In the genomic region with DNA sequence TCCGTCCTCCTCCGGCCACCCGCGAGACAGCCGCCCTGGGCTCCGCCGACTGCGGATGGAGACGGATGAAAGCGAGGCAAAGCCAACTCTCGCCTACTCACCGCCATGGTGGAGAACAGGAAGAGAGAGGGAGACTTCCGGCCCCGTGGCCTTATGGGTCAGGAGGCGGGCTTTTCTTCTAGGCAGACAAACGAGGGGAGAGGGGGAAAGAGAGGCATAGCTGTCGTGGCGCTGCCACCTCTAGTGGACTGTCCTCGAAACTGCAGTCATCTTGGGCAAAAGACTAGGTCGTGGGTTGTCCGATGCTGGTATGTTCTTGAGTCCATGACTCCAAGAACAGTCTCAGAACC, we compare ENCODE assay signal across 8 mouse cellular contexts. TPM values are rescaled to one million over a fixed set of nuclear protein-coding genes. Genes with fewer than 3 reads are reported as not detected.
DNase-seq lines count a peak whose midpoint lies in the region; ATAC-seq and TF ChIP-seq lines count a peak whose summit lies in the region.

A gene (minus strand): TSS at position 182 of the 350 bp plus-strand sequence.

- H3K9me3 ChIP-seq in G1E (replicated peaks) = no peaks in the 10 kb centered on the region
- H3K9me3 ChIP-seq in forebrain, postnatal 0 days (ENCODE audit: low read length) = no peaks in the 10 kb centered on the region
- no peaks in the 10 kb centered on the region for H3K9me3 ChIP-seq in lung, embryonic 15.5 days

- peak; percentile 82 for TF ChIP-seq CTCF in G1E (IDR thresholded peaks at IDR 0.05; ENCODE audit: low read depth, low read length)
- TF ChIP-seq CTCF in forebrain, postnatal 0 days (IDR thresholded peaks at IDR 0.05; ENCODE audit: low read depth) = peak; percentile 92

- peak; percentile 83 for ATAC-seq in G1E (ENCODE audit: extremely low read depth, insufficient number of reproducible peaks, low FRiP score, poor library complexity, severe bottlenecking)
- peak; percentile 99 for ATAC-seq in forebrain, postnatal 0 days
- ATAC-seq in lung, embryonic 15.5 days (ENCODE audit: borderline replicate concordance, extremely low read depth, low FRiP score, low TSS enrichment) = peak; percentile 95

- peak within 1 kb of the TSS; percentile 94 for H3K27ac ChIP-seq in forebrain, postnatal 0 days (ENCODE audit: low read depth, low read length)
- peak within 1 kb of the TSS; percentile 85 for H3K27ac ChIP-seq in lung, embryonic 15.5 days

- under 1% methylated on average over 21 of the region's 21 CpGs for WGBS in forebrain, postnatal 0 days
- 1% methylated on average over 21 of the region's 21 CpGs for WGBS in lung, embryonic 15.5 days

- peak within 1 kb of the TSS; percentile 79 for H3K4me2 ChIP-seq in forebrain, postnatal 0 days (ENCODE audit: low read depth)
- H3K4me2 ChIP-seq in lung, embryonic 15.5 days = peak within 1 kb of the TSS; percentile 73

- H3K4me3 ChIP-seq in G1E (ENCODE audit: low read depth, low read length) = peak within 1 kb of the TSS; percentile 99
- peak within 1 kb of the TSS; percentile 93 for H3K4me3 ChIP-seq in forebrain, postnatal 0 days (ENCODE audit: low read depth, low read length)
- H3K4me3 ChIP-seq in lung, embryonic 15.5 days = peak within 1 kb of the TSS; percentile 95

- H3K36me3 ChIP-seq in G1E (replicated peaks) = peaks cover 47% of the 10 kb centered on the region
- H3K36me3 ChIP-seq in forebrain, postnatal 0 days (ENCODE audit: insufficient read depth) = peaks cover 32% of the 10 kb centered on the region
- peaks cover 38% of the 10 kb centered on the region for H3K36me3 ChIP-seq in lung, embryonic 15.5 days

- H3K4me1 ChIP-seq in G1E (ENCODE audit: insufficient read depth, low read depth, low read length) = peaks cover 41% of the 10 kb centered on the region
- H3K4me1 ChIP-seq in forebrain, postnatal 0 days (ENCODE audit: insufficient read depth) = peaks cover 7% of the 10 kb centered on the region; the same call in 1 of the 2 replicates
- H3K4me1 ChIP-seq in lung, embryonic 15.5 days = peaks cover 21% of the 10 kb centered on the region

- peak; percentile 94 for DNase-seq in G1E (ENCODE audit: low spot score)
- DNase-seq in cerebellum, adult 18-20 months = peak; percentile 92 to 97
- DNase-seq in forebrain, postnatal 0 days = peak; percentile 94
- peak; percentile 93 for DNase-seq in heart, postnatal 4 days
- peak; percentile 89 to 90 for DNase-seq in layer of hippocampus, adult 8-10 months (ENCODE audit: low spot score in 2 of 2)
- peak; percentile 88 for DNase-seq in ovary, adult 18-20 months (ENCODE audit: low spot score)
- peak; percentile 95 for DNase-seq in thymus, postnatal 0 days (ENCODE audit: low spot score)

- peaks cover 18% of the 10 kb centered on the region for H3K27me3 ChIP-seq in G1E (ENCODE audit: insufficient read depth, low read length)
- H3K27me3 ChIP-seq in forebrain, postnatal 0 days (ENCODE audit: insufficient read depth, low read length) = no peaks in the 10 kb centered on the region
- no peaks in the 10 kb centered on the region for H3K27me3 ChIP-seq in lung, embryonic 15.5 days

- H3K9ac ChIP-seq in forebrain, postnatal 0 days = peak within 1 kb of the TSS; percentile 96
- peak within 1 kb of the TSS; percentile 99 for H3K9ac ChIP-seq in lung, embryonic 15.5 days

RNA-seq across cellular contexts. Expression of the gene that starts here (rescaled TPM):
- total RNA-seq in G1E (2014; fragmentation: Nextera tagmentation) (1,598 and 1,903 TPM in 2 replicates), G1E (2017) (563 and 967 TPM in 2 replicates)
- polyA plus RNA-seq in G1E (2012) = 1,685 and 1,796 TPM in 2 replicates
- total RNA-seq in forebrain, postnatal 0 days (2014; rRNA removed) = 872 and 1,141 TPM in 2 replicates
- 313 and 396 TPM in 2 replicates for polyA plus RNA-seq in forebrain, postnatal 0 days (2015; fragmentation: Nextera tagmentation; extraction: Ambion mirVana)
- total RNA-seq in heart, postnatal 4 days (2021) = 100 to 1,000 TPM; 395 to 405 TPM
- 100 to 1,000 TPM; 193 to 354 (median 274) TPM for total RNA-seq in layer of hippocampus, adult 8-10 months (2022)
- polyA plus RNA-seq in lung, embryonic 15.5 days (2015; fragmentation: Nextera tagmentation; extraction: Ambion mirVana) = 476 and 482 TPM in 2 replicates
- 717 and 718 TPM in 2 replicates for polyA plus RNA-seq in thymus, postnatal 0 days (2015; fragmentation: Nextera tagmentation; extraction: Ambion mirVana)

Comparison
In these comparisons a context has a peak if more than half of its experiments do, and no peak if none do; other contexts are left out.
1. Peak in every context shown above with its lines: DNase-seq, ATAC-seq, H3K4me3 ChIP-seq and H3K27ac ChIP-seq.